Mouse (Mus musculus) embryonic facial prominence, embryonic 15.5 days (tissue): ENCODE measurements around the gene Col13a1. TPM values are rescaled to one million over a fixed set of nuclear protein-coding genes. Genes with fewer than 3 reads are reported as not detected.

Experiments
- ATAC-seq: fragments of 200-750 bp; cut with Nextera tagmentation; 2 replicates; pipeline ENCODE4 v1.8.0; 2017; ENCODE audit warnings: low read depth, moderate TSS enrichment; ENCODE audit not compliant: insufficient number of reproducible peaks, low FRiP score, low TSS enrichment
- H3K27ac ChIP-seq: fragments of 300-500 bp; sonication (generic); replicated peaks from 2 replicates; pipeline ENCODE4 v1.5.1; 2015; ENCODE audit warnings: mild to moderate bottlenecking, inconsistent platforms
- H3K27me3 ChIP-seq: fragments of 300-500 bp; sonication (generic); 2 replicates; pipeline ENCODE4 v1.6.1; 2015; ENCODE audit warnings: inconsistent platforms
- H3K36me3 ChIP-seq: fragments of 300-500 bp; sonication (generic); 2 replicates; pipeline ENCODE4 v1.6.1; 2015; ENCODE audit warnings: mild to moderate bottlenecking, inconsistent platforms
- H3K4me1 ChIP-seq: fragments of 300-500 bp; sonication (generic); 2 replicates; pipeline ENCODE4 v1.6.1; 2015; ENCODE audit warnings: inconsistent platforms
- H3K4me2 ChIP-seq: fragments of 300-500 bp; sonication (generic); replicated peaks from 2 replicates; pipeline ENCODE4 v1.6.1; 2015; ENCODE audit warnings: mild to moderate bottlenecking, inconsistent platforms
- H3K4me3 ChIP-seq: fragments of 300-500 bp; sonication (generic); replicated peaks from 2 replicates; pipeline ENCODE4 v1.5.1; 2015; ENCODE audit warnings: mild to moderate bottlenecking, inconsistent platforms
- H3K9ac ChIP-seq: fragments of 300-500 bp; sonication (generic); 2 replicates; pipeline ENCODE4 v1.6.1; 2015; ENCODE audit warnings: inconsistent platforms
- H3K9me3 ChIP-seq: fragments of 300-500 bp; sonication (generic); replicated peaks from 2 replicates; pipeline ENCODE4 v1.6.1; 2016; ENCODE audit warnings: inconsistent platforms
- WGBS: fragments of 180-500 bp; shearing (Covaris S2); methylation state at CpG from one replicate; pipeline ENCODE4 v1.1.7; 2015; 5-methylcytosine and 5-hydroxymethylcytosine counted together
- polyA plus RNA-seq: library from polyadenylated mRNA; unstranded; fragments of >200 nt; fragmentation: Nextera tagmentation; extraction: Ambion mirVana; gene quantifications from 2 replicates; pipeline ENCODE4 v1.2.1, GENCODE M21; 2015

Col13a1 gene
- polyA plus RNA-seq, 1 experiment from 2014 or later = 13.1 TPM

- Histone ChIP-seq H3K36me3 (no peaks in the 10 kb centered on the region), H3K4me2 (no peak overlapping the region), H3K4me3 (no peak overlapping the region), H3K9ac (no peak overlapping the region), H3K27me3 (no peaks in the 10 kb centered on the region), H3K9me3 (no peaks in the 10 kb centered on the region), H3K4me1 (peaks cover 5% of the 10 kb centered on the region; the same call in 1 of the 2 replicates), H3K27ac (no peak overlapping the region)
- no peak for ATAC-seq
- WGBS = 45% methylated on average over 10 of the region's 10 CpGs
Measured at GRCm38 (mm10) chr10:61794971-61795370, 183.9 kb downstream of the Col13a1 start.

GRCm38 (mm10) chr10:61793015-61793414 is 185.9 kb downstream of the Col13a1 start:
- no peak overlapping the region for H3K4me3 ChIP-seq
- no peaks in the 10 kb centered on the region for H3K27me3 ChIP-seq
- WGBS = 31% methylated on average over 8 of the region's 8 CpGs
- H3K9me3 ChIP-seq = no peaks in the 10 kb centered on the region
- no peak overlapping the region for H3K4me2 ChIP-seq
- H3K9ac ChIP-seq = no peak overlapping the region
- H3K27ac ChIP-seq = no peak overlapping the region
- no peak for ATAC-seq
- H3K36me3 ChIP-seq = no peaks in the 10 kb centered on the region
- H3K4me1 ChIP-seq = peaks cover 5% of the 10 kb centered on the region; the same call in 1 of the 2 replicates

GRCm38 (mm10) chr10:61788499-61788898 is 190.4 kb downstream of the Col13a1 start:
- 97% methylated on average over 5 of the region's 5 CpGs for WGBS
- H3K9ac ChIP-seq = no peak overlapping the region
- no peaks in the 10 kb centered on the region for H3K36me3 ChIP-seq
- no peak overlapping the region for H3K4me3 ChIP-seq
- ATAC-seq = no peak
- no peaks in the 10 kb centered on the region for H3K27me3 ChIP-seq
- no peak overlapping the region for H3K27ac ChIP-seq
- H3K4me1 ChIP-seq = peaks cover 8% of the 10 kb centered on the region; the same call in 1 of the 2 replicates
- no peaks in the 10 kb centered on the region for H3K9me3 ChIP-seq
- H3K4me2 ChIP-seq = no peak overlapping the region

Other genes starting within 250 kb of the Col13a1 start
- gene H2afy2, start 195.0 kb downstream of the Col13a1 start, polyA plus RNA-seq = 159 and 168 TPM in 2 replicates
- not detected in 2 replicates for gene Neurog3, start 154.0 kb upstream of the Col13a1 start, polyA plus RNA-seq
- 20.2 and 21.5 TPM in 2 replicates for gene Fam241b, start 164.8 kb upstream of the Col13a1 start, polyA plus RNA-seq